Mouse (Mus musculus): ENCODE results near the gene Carns1.
"Not testable (repeated sequence)": the region's sequence is repeated elsewhere in the genome, so short reads cannot be mapped to it uniquely, and the experiment has no call there.

Gene Carns1

GRCm38 (mm10) chr19:4149283-4149682 lies 26.0 kb downstream of the Carns1 start:
- DNase-seq: no peak

- no peak for DNase-seq
These were observed 26.5 kb downstream of the Carns1 start for GRCm38 (mm10) chr19:4148819-4149218.

- peak; percentile 95 for DNase-seq
These were observed 26.8 kb downstream of the Carns1 start, which contains the start of gene Coro1b for GRCm38 (mm10) chr19:4148491-4148806. Gene Coro1b, plus strand, starts transcription at chr19:4148619.

- DNase-seq: no peak
These were observed 27.3 kb downstream of the Carns1 start for GRCm38 (mm10) chr19:4147782-4148490.

- no peak for DNase-seq
These were observed 28.3 kb downstream of the Carns1 start for GRCm38 (mm10) chr19:4147022-4147405.

GRCm38 (mm10) chr19:4146366-4147021 lies 28.8 kb downstream of the Carns1 start:
- DNase-seq: no peak

GRCm38 (mm10) chr19:4145936-4146335 lies 29.3 kb downstream of the Carns1 start:
- DNase-seq: no peak

- DNase-seq: no peak
These were observed 30.5 kb downstream of the Carns1 start for GRCm38 (mm10) chr19:4144550-4145498.

- no peak for DNase-seq
These were observed 31.5 kb downstream of the Carns1 start, which contains the start of gene Cabp4 for GRCm38 (mm10) chr19:4143759-4144268. Gene Cabp4, minus strand, starts transcription at chr19:4144033.

GRCm38 (mm10) chr19:4142416-4143173 lies 32.7 kb downstream of the Carns1 start:
- no peak for DNase-seq

GRCm38 (mm10) chr19:4140147-4140546 lies 35.1 kb downstream of the Carns1 start:
- DNase-seq: no peak

- no peak for DNase-seq
These were observed 35.8 kb downstream of the Carns1 start, which contains the start of gene Gpr152 for GRCm38 (mm10) chr19:4139446-4139845. Gene Gpr152, plus strand, starts transcription at chr19:4139787.

GRCm38 (mm10) chr19:4137913-4138312 lies 37.4 kb downstream of the Carns1 start:
- DNase-seq: no peak

- DNase-seq: no peak
These were observed 38.8 kb downstream of the Carns1 start for GRCm38 (mm10) chr19:4136463-4136862.

GRCm38 (mm10) chr19:4135963-4136345 lies 39.3 kb downstream of the Carns1 start:
- not testable (repeated sequence) for DNase-seq

- not testable (repeated sequence) for DNase-seq
These were observed 39.9 kb downstream of the Carns1 start for GRCm38 (mm10) chr19:4135229-4135962.

GRCm38 (mm10) chr19:4134354-4134753 lies 40.9 kb downstream of the Carns1 start:
- DNase-seq: no peak

- no peak for DNase-seq
These were observed 43.5 kb downstream of the Carns1 start for GRCm38 (mm10) chr19:4131768-4132167.

- no peak for DNase-seq
These were observed 44.2 kb downstream of the Carns1 start for GRCm38 (mm10) chr19:4131075-4131474.

GRCm38 (mm10) chr19:4130106-4130505 lies 45.2 kb downstream of the Carns1 start:
- no peak for DNase-seq

- no peak for DNase-seq
These were observed 45.8 kb downstream of the Carns1 start for GRCm38 (mm10) chr19:4129462-4129861.
